ENCODE assay signal across 10 mouse cellular contexts in genomic region chr9:74868336-74868950, GRCm38 (mm10). TPM values are rescaled to one million over a fixed set of nuclear protein-coding genes. Genes with fewer than 3 reads are reported as not detected.
DNase-seq lines count a peak whose midpoint lies in the region; ATAC-seq and TF ChIP-seq lines count a peak whose summit lies in the region.
"Had no signal": no experiment of that assay in that cellular context is flagged by ENCODE, and none has a peak within 500 bp of the region (broad histone marks: within the 10 kb centered on the region; RNA-seq: fewer than 3 reads in every experiment).

No protein-coding gene starts in this region.

- H3K27me3 ChIP-seq in kidney, embryonic 15.5 days: peaks cover 97% of the 10 kb centered on the region
- peaks cover 90% of the 10 kb centered on the region for H3K27me3 ChIP-seq in limb, embryonic 10.5 days (ENCODE audit: low read depth, poor library complexity, severe bottlenecking)
- H3K27me3 ChIP-seq in neural tube, embryonic 15.5 days (replicated peaks): peaks cover 84% of the 10 kb centered on the region

- no peak overlapping the region for H3K4me3 ChIP-seq in kidney, embryonic 15.5 days (replicated peaks)
- no peak overlapping the region for H3K4me3 ChIP-seq in limb, embryonic 10.5 days
- no peak overlapping the region for H3K4me3 ChIP-seq in neural tube, embryonic 15.5 days (replicated peaks)
- no peak overlapping the region for H3K4me3 ChIP-seq in left cerebral cortex, adult 2 months
- H3K4me3 ChIP-seq: heart, embryonic 12.5 days had no signal

- no peak overlapping the region for H3K4me2 ChIP-seq in kidney, embryonic 15.5 days
- peak overlapping the region; percentile 38 for H3K4me2 ChIP-seq in neural tube, embryonic 15.5 days
- H3K4me2 ChIP-seq: heart, embryonic 12.5 days had no signal

- no peaks in the 10 kb centered on the region for H3K9me3 ChIP-seq in kidney, embryonic 15.5 days (replicated peaks)
- H3K9me3 ChIP-seq in limb, embryonic 10.5 days (replicated peaks): no peaks in the 10 kb centered on the region
- no peaks in the 10 kb centered on the region for H3K9me3 ChIP-seq in neural tube, embryonic 15.5 days (replicated peaks)
- H3K9me3 ChIP-seq: heart, embryonic 12.5 days had no signal

- peaks cover 46% of the 10 kb centered on the region for H3K4me1 ChIP-seq in kidney, embryonic 15.5 days
- H3K4me1 ChIP-seq in limb, embryonic 10.5 days: peaks cover 8% of the 10 kb centered on the region
- peaks cover 25% of the 10 kb centered on the region for H3K4me1 ChIP-seq in neural tube, embryonic 15.5 days

- no peak overlapping the region for H3K27ac ChIP-seq in kidney, embryonic 15.5 days
- no peak overlapping the region for H3K27ac ChIP-seq in limb, embryonic 10.5 days
- no peak overlapping the region for H3K27ac ChIP-seq in neural tube, embryonic 15.5 days (replicated peaks)
- H3K27ac ChIP-seq in left cerebral cortex, adult 2 months: no peak overlapping the region

- no peak for ATAC-seq in kidney, embryonic 15.5 days (replicated peaks; ENCODE audit: low FRiP score)
- ATAC-seq in neural tube, embryonic 15.5 days (ENCODE audit: low FRiP score): no peak

- peak; percentile 34 for DNase-seq in kidney, postnatal 14 days
- DNase-seq in embryo, embryonic 10 days (ENCODE audit: low spot score): peak; percentile 68
- DNase-seq in limb, embryonic 10.5 days (ENCODE audit: low spot score): peak; percentile 84
- no peak for DNase-seq in left cerebral cortex, adult 2 months (ENCODE audit: extremely low spot score in 1 of 2, low spot score in 2 of 2)
- no peak for DNase-seq in kidney, adult 9 months
- DNase-seq in gastrocnemius, adult 18-20 months (ENCODE audit: low spot score): no peak

- H3K36me3 ChIP-seq in kidney, embryonic 15.5 days: no peaks in the 10 kb centered on the region
- no peaks in the 10 kb centered on the region for H3K36me3 ChIP-seq in limb, embryonic 10.5 days
- no peaks in the 10 kb centered on the region for H3K36me3 ChIP-seq in neural tube, embryonic 15.5 days
- H3K36me3 ChIP-seq: heart, embryonic 12.5 days had no signal

- 4% methylated on average over 22 of the region's 22 CpGs for WGBS in kidney, embryonic 15.5 days
- WGBS in limb, embryonic 10.5 days: 7% methylated on average over 22 of the region's 22 CpGs
- 4% methylated on average over 22 of the region's 22 CpGs for WGBS in neural tube, embryonic 15.5 days

- no peak for TF ChIP-seq CTCF in left cerebral cortex, adult 2 months (IDR thresholded peaks at IDR 0.05)

- no peak overlapping the region for H3K9ac ChIP-seq in kidney, embryonic 15.5 days
- H3K9ac ChIP-seq in neural tube, embryonic 15.5 days (replicated peaks): no peak overlapping the region
- H3K9ac ChIP-seq: heart, embryonic 12.5 days had no signal

- intact Hi-C loops in left cerebral cortex, adult 2 months (cut with DNase I): no loop called here

RNA-seq across cellular contexts. Expression of gene Onecut1, which starts 6.7 kb away (rescaled TPM):
- 0.10 and 0.13 TPM in 2 replicates for polyA plus RNA-seq in kidney, embryonic 15.5 days (2015; fragmentation: Nextera tagmentation; extraction: Ambion mirVana)
- 0.08 TPM in 1 of 2 replicates, not detected in the other for polyA plus RNA-seq in limb, embryonic 10.5 days (2016; fragmentation: Nextera tagmentation; extraction: Ambion mirVana)
- 2.6 and 3.5 TPM in 2 replicates for polyA plus RNA-seq in neural tube, embryonic 15.5 days (2015; fragmentation: Nextera tagmentation; extraction: Ambion mirVana)
- under 1 TPM; 0.14 to 0.29 TPM for total RNA-seq in left cerebral cortex, adult 2 months (2021)
- total RNA-seq in gastrocnemius, adult 18-20 months (2021): not detected
- total RNA-seq: common myeloid progenitor, adult 5-6 weeks had no signal

Comparison
In these comparisons a context has a peak if more than half of its experiments do, and no peak if none do; other contexts are left out.
1. DNase-seq: peak in kidney, postnatal 14 days (single experiment), embryo, embryonic 10 days (single experiment) and limb, embryonic 10.5 days (single experiment); none in left cerebral cortex, adult 2 months (0 of 2), kidney, adult 9 months (single experiment) and gastrocnemius, adult 18-20 months (single experiment).